Mouse (Mus musculus): ENCODE measurements around the gene Fdx1.

The Fdx1 gene

DNA sequence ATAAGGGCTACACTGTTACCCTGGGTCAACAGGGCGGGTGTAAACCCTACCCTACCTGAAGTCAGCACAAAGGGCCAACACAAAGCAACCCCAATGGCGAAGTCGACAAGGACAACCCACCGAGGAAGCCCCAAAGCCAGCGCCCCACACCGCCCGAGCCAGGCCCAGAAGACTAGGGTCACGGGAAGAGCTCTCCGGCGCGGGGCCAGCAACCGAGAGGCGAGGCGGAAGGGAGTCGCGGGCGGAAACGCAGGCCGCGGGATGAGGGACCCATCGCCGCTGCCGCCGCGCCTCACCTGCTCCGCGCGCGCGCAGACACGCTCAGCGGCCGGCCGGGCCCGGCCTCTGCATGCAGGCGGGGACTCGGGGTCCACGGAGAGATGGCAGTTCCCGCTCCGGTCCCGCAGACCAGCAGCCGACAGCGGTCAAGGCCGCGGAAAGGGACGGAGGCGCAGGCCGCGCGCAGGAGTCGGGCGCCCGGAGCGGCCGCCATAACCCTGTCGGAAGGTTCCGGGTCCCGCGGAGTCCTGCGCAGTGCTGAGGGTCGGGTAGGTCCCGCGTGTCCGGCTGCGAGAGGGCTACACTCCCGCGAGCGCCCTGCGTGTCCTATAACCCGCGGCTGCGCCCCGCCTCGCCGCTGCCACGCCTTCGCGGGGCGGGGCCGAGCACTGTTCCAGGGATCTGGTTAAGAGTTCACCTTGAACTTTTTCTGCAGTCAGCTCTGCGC lies at the start of gene Fdx1:
Fdx1 (minus strand) TSS at position 582 of the 727 bp plus-strand sequence.
- peak; percentile 90 for DNase-seq (ENCODE audit: low read depth)

GRCm38 (mm10) chr9:52012781-52013436 lies 49.6 kb upstream of the Fdx1 start:
- DNase-seq (ENCODE audit: low read depth): no peak

DNA sequence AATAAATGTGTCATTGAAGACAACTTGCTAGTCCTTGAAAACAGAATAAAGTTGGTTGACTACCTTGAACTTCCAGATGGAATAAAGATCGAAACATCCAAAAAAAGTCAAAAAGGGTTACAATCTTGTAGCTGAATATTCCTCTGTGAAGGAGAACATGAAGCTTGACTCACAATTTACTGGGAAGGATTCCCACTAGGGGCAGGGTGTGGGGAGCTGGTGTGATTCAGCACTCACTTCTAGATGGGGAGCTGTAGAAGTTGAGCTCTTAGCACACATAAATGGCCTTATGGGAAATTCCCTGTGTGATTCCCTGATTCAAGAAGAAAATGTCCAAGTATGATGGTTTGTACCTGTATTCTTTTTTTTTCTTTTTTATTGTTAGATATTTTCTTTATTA lies 49.0 kb upstream of the Fdx1 start:
- DNase-seq (ENCODE audit: low read depth): peak; percentile 65

- no peak for DNase-seq (ENCODE audit: low read depth)
Observed at GRCm38 (mm10) chr9:52008511-52008910, 45.2 kb upstream of the Fdx1 start.

DNA sequence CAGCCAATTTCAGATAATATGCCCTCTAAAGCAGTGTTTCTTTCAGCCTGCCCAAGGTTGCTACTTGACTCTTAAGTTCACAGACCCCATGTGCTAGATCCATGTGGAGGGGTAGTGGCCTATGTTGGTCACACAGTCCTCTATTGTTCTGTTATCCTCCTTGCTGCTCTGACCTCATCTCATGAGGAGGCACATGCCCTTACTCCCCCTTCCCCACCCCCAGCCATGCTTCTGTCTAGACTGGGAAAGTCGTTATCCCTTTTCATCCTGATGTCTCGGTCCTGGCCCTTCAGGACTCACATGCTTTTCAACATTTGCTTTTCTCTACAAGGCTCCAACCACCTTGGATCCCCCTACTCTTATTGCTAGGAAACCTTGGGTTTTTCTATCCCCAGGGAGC lies 44.0 kb upstream of the Fdx1 start:
- DNase-seq (ENCODE audit: low read depth): no peak

DNA sequence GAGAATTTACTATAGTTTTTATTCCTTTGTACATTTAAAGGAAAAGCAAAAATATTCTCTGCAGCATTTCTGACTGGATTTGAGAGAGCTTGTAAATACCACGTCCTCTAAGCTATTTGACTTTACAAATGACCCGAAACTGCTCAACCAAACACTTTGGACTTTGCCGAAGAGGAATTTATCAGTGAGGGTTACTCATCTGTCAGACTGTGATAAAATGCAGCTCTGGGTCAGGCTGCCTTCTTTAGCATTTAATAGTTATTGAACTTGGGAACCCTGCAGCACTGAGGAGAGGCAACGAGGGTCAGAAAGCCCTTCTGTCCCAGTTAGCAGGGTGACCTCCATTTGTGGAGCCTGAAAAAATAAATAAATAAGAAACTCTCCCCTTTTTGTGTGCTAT lies 40.1 kb upstream of the Fdx1 start:
- DNase-seq (ENCODE audit: low read depth): peak; percentile 12

GRCm38 (mm10) chr9:51995331-51996099 lies 32.2 kb upstream of the Fdx1 start:
- no peak for DNase-seq (ENCODE audit: low read depth)

GRCm38 (mm10) chr9:51994636-51995260 lies 31.4 kb upstream of the Fdx1 start:
- no peak for DNase-seq (ENCODE audit: low read depth)

DNA sequence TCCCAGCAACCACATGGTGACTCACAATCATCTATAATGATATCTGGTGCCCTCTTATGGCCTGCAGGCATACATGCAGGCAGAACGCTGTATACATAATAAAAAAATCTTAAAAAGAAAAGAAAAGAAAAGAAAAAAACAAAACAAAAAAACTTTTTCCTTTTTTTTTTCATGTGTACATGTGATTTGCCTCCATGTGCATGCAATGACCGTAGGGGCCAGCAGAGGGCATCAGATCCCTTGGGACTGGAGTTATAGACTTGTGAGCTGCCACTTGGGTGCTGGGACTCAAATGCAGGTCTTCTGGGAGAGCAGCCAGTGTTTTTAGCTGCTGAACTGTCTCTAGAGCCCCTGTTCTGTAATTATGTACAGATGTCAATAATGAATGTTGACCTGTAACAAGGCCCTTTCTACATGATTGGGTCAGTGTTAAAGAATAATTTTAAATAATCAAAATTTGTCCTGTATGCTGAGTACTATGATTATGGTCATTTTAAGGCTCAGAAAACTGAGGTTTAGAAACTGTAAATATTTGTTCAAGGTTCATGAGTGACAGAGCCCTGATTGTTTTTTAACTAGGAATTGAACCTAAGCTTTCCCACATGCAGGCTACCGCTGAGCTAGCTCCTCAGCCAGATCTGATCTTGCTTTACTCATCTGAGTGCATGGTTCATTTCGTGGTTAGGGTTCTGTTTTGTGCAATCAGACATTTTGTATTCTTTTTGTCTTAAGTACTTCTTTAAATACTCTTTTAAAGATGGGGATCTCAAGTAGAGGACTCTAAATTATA lies 30.3 kb upstream of the Fdx1 start:
- DNase-seq (ENCODE audit: low read depth): peak; percentile 35

DNA sequence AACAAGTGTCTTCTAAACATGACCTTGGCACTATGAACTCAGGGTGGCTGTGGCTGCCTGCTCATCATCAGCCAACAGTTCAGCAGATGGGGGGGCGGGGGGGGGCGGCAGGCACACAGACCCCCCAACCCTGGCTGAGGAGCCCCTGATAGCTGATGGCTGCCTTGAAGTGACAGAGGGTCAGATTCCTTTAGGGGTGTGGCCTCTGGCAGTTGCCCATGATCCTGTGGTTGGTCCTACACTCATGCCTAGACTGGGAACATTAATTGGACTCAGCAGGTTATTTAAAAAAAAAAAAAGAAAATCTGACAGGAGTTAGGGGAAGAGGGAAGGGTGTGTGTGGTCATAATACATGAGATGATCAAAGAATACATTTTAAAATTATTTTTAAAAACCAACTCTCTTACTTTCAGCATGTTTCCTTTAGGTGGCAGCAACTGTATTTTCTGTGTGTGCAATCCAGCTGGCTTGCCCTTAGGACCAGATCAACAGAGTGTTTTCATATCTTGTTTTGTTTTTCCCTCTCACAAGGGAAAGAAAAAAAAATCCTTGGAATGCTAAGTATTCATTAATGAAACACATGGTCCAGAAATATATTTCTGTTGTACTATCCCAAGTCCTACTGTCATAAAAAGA lies 28.0 kb upstream of the Fdx1 start:
- DNase-seq (ENCODE audit: low read depth): peak; percentile 56

GRCm38 (mm10) chr9:51990828-51991227 lies 27.5 kb upstream of the Fdx1 start:
- peak; percentile 50 for DNase-seq (ENCODE audit: low read depth)

GRCm38 (mm10) chr9:51985493-51986099 lies 22.2 kb upstream of the Fdx1 start:
- no peak for DNase-seq (ENCODE audit: low read depth)

GRCm38 (mm10) chr9:51981131-51981530 lies 17.8 kb upstream of the Fdx1 start:
- no peak for DNase-seq (ENCODE audit: low read depth)

DNA sequence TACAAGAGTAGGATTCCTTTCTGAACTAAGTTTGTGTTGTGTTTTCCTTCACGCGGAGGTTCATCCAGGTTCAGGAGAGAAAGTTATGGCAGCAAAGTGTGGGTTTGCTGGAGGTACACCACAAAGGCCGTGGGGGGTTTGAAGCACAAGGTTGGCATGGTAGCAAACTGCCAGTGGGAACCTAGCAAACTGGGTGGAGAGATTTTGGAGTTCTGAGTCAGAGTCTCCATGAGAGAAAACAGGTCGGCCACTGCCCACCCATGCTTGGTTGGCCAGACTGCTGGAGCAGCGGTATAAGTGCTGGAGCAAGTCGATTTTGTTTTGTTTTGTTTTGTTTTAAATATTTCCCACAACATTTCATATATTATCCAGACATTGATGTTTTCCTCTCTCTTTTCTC lies 15.9 kb upstream of the Fdx1 start:
- no peak for DNase-seq (ENCODE audit: low read depth)

DNA sequence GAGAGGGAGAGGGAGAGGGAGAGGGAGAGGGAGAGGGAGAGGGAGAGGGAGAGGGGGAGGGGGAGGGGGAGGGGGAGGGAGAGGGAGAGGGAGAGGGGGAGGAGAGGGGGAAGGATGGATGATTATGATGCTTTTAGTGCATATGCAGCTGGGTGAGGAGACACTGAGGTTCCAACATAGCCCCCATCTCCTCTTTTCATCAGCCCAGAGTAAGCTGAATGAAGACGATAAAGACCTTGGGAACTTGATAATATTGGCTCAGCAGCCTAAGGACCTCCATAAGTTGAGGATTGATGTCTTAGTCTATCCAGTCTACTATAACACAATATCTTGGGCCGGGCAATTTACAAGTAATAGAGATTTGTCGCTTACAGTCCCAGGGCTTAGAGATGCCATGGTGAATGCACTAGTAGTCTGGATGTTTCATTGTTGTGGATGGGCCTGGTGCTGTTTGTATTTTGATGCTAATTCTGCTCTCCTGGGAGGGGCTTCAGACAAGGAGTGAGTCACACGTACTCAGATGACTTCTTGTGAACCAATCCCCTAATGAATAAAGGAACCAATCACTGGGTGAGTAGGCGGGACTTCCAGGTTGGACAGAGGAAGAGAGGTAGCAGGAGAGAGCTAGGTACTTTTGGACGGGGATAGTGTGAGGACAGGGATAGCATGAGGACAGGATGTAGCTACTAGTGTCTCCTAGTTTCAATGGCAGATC lies 15.3 kb upstream of the Fdx1 start:
- no peak for DNase-seq (ENCODE audit: low read depth)

GRCm38 (mm10) chr9:51977439-51978000 lies 14.2 kb upstream of the Fdx1 start:
- DNase-seq (ENCODE audit: low read depth): peak; percentile 92

GRCm38 (mm10) chr9:51974871-51975270 lies 11.5 kb upstream of the Fdx1 start:
- no peak for DNase-seq (ENCODE audit: low read depth)

DNA sequence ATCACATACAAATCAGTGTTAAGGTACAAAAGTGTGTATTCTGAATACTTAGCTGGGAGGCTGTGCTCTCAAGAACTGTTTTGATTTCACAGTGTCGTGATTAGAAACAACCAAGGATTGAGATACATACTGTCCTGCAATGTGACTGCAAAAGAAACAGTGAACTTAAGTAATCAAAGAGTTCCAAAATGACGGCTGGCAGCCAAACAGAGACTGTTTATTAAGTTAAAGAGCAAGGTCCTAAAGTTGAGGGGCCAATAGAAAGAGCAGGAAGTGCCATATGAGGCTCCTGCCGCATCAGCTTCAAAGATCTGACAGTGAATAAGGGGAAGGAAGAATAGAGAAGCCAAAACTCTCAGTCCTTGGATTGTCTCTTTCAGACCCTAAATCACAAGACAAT lies 10.5 kb upstream of the Fdx1 start:
- DNase-seq (ENCODE audit: low read depth): no peak

GRCm38 (mm10) chr9:51966373-51966772 lies 3.0 kb upstream of the Fdx1 start:
- no peak for DNase-seq (ENCODE audit: low read depth)

DNA sequence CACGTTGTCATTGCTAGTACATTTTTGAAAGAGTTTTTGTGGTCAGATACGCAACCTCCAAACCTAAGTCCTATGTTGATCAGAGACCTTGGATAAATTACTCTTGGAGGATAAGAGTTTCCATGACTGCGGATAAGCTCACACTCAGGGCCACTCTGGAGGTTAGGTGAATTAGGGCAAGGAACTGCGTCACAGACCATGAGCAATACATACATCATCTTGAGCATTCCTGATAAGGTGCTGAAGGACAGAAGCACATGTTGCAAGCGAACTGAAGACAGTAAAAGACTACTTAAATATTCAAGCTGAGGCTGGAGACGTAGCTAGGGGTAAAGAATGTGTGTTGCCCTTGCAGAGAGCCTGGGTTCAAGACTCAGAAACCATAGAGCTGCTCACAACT lies 754 bp upstream of the Fdx1 start:
- DNase-seq (ENCODE audit: low read depth): peak; percentile 77
